Mouse (Mus musculus): ENCODE results near the gene Strn.
"Not testable (repeated sequence)": the region's sequence is repeated elsewhere in the genome, so short reads cannot be mapped to it uniquely, and the experiment has no call there.

The Strn gene

GRCm38 (mm10) chr17:78702988-78703387, 34.0 kb downstream of the Strn start:
- no peak for DNase-seq

- DNase-seq = no peak
Observed at GRCm38 (mm10) chr17:78698965-78699364, 38.0 kb downstream of the Strn start.

- DNase-seq = no peak
Observed at GRCm38 (mm10) chr17:78697462-78697861, 39.5 kb downstream of the Strn start.

- DNase-seq = no peak
Observed at GRCm38 (mm10) chr17:78696922-78697321, 40.1 kb downstream of the Strn start.

- DNase-seq = not testable (repeated sequence)
Observed at GRCm38 (mm10) chr17:78689231-78689630, 47.8 kb downstream of the Strn start.

GRCm38 (mm10) chr17:78687971-78688370, 49.0 kb downstream of the Strn start:
- no peak for DNase-seq

GRCm38 (mm10) chr17:78685004-78685403, 52.0 kb downstream of the Strn start:
- DNase-seq = no peak

- no peak for DNase-seq
Observed at GRCm38 (mm10) chr17:78682351-78682750, 54.6 kb downstream of the Strn start.

GRCm38 (mm10) chr17:78679503-78679902, 57.5 kb downstream of the Strn start:
- no peak for DNase-seq

GRCm38 (mm10) chr17:78676813-78677212, 60.2 kb downstream of the Strn start:
- no peak for DNase-seq

GRCm38 (mm10) chr17:78664962-78665545, 71.9 kb downstream of the Strn start:
- DNase-seq = no peak

- no peak for DNase-seq
Observed at GRCm38 (mm10) chr17:78654841-78655240, 82.2 kb downstream of the Strn start.

GRCm38 (mm10) chr17:78643853-78644475, 93.0 kb downstream of the Strn start:
- DNase-seq = peak; percentile 18

GRCm38 (mm10) chr17:78642259-78642658, 94.7 kb downstream of the Strn start:
- DNase-seq = no peak

- DNase-seq = no peak
Observed at GRCm38 (mm10) chr17:78640387-78640786, 96.6 kb downstream of the Strn start.

GRCm38 (mm10) chr17:78639099-78639498, 97.9 kb downstream of the Strn start:
- no peak for DNase-seq

GRCm38 (mm10) chr17:78637140-78637539, 99.9 kb downstream of the Strn start:
- DNase-seq = no peak

GRCm38 (mm10) chr17:78635616-78636015, 101.4 kb downstream of the Strn start:
- no peak for DNase-seq

GRCm38 (mm10) chr17:78624941-78625340, 112.1 kb downstream of the Strn start:
- no peak for DNase-seq

GRCm38 (mm10) chr17:78621863-78622262, 115.1 kb downstream of the Strn start:
- no peak for DNase-seq

GRCm38 (mm10) chr17:78620740-78621139, 116.3 kb downstream of the Strn start:
- DNase-seq = no peak

GRCm38 (mm10) chr17:78619981-78620380, 117.0 kb downstream of the Strn start:
- DNase-seq = no peak

GRCm38 (mm10) chr17:78618164-78618693, 118.8 kb downstream of the Strn start:
- no peak for DNase-seq

GRCm38 (mm10) chr17:78615096-78615495, 121.9 kb downstream of the Strn start:
- no peak for DNase-seq

GRCm38 (mm10) chr17:78614481-78614880, 122.5 kb downstream of the Strn start:
- DNase-seq = no peak
